Mouse (Mus musculus) forelimb bud, embryonic 11.5 days (tissue): ENCODE data around the gene Fbxo36.

ENCODE experiments used
- DNase-seq: peaks from one replicate; pipeline ENCODE4 v3.0.0-alpha.2; 2012; ENCODE audit warnings: low read depth, low spot score

Fbxo36 gene

DNA sequence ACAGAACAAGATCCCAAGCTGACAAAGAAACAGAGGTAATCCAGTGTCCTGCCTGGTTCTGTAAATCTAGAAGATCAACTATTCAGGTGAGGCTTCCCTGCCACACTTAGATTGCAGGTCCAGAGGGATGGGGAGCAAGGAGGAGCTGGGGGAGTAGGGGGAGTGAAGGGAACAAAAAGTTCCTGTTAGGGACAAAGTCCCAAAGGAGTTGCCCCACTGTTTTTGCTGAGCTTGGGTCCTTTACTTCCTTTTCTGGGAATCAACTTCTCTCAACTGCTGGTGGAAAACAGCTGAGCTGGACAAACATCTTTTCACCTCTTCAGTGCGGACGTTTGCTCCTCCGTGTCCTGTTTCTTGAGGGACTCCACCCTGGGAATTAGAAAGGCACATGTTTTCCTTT lies 106.3 kb downstream of the Fbxo36 start:
- DNase-seq = no peak

GRCm38 (mm10) chr1:84947390-84947789 lies 107.7 kb downstream of the Fbxo36 start:
- DNase-seq = no peak
